Mouse (Mus musculus) G1E (cell line): ENCODE results near the gene Mast3.

Experiments
- CTCF ChIP-seq: IDR thresholded peaks from 2 replicates; pipeline ENCODE4 v1.5.1; 2012; ENCODE audit warnings: low read depth, low read length, inconsistent platforms, mixed read lengths
- GATA1 ChIP-seq: IDR thresholded peaks from 2 replicates; pipeline ENCODE4 v1.6.1; 2012; ENCODE audit warnings: borderline replicate concordance, low read length, inconsistent platforms, mixed read lengths
- GATA2 ChIP-seq: IDR thresholded peaks from 2 replicates; pipeline ENCODE4 v1.6.1; 2012; ENCODE audit warnings: low read depth, low read length, inconsistent platforms, borderline replicate concordance
- TAL1 ChIP-seq: conservative IDR thresholded peaks from 2 replicates; pipeline ENCODE4 v1.6.1; 2012; ENCODE audit warnings: low read depth, low read length, inconsistent platforms, mixed read lengths

GRCm38 (mm10) chr8:70749097-70749674 is 55.7 kb downstream of the Mast3 start:
- TF ChIP-seq GATA2 (no peak), CTCF (no peak), GATA1 (no peak), TAL1 (no peak)
